In the genomic region with DNA sequence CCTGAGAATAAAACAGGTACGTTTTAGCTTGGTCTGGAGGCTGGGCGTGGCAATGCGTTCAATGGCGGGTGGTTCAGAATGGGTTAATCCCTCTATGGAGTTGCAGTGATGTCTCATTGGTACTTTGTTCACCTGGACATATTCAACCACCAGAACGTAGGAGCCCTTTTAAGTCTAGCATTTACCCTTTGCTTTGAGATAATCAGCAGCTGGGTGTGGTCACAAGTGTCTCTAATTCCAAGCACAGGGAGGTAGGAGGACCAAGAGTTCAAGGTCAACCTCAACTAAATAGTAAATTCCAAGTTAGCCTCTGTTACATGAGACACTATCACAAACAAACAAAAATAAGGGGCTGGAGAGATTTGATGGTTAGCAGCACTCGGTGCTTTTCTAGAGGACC, we compare ENCODE assay signal across 30 mouse cellular contexts. TPM values are rescaled to one million over a fixed set of nuclear protein-coding genes. Genes with fewer than 3 reads are reported as not detected.
"Had no signal": no experiment of that assay in that cellular context is flagged by ENCODE, and none has a peak within 500 bp of the region (broad histone marks: within the 10 kb centered on the region; RNA-seq: fewer than 3 reads in every experiment).

No protein-coding gene starts in this region.

- H3K27ac ChIP-seq: heart, adult 2 months; heart, embryonic 13.5 days; heart, embryonic 15.5 days; hindbrain, embryonic 13.5 days; intestine, embryonic 15.5 days; layer of hippocampus, adult 2 months; limb, embryonic 13.5 days; limb, embryonic 15.5 days; liver, embryonic 12.5 days had no signal

- DNase-seq: gastrocnemius, postnatal 14 days; gastrocnemius, postnatal 36 days; heart, adult 2 months; heart, postnatal 14 days; heart, postnatal 36 days; kidney, adult 18-20 months; kidney, adult 8-10 months; kidney, postnatal 10 days; kidney, postnatal 25 days; kidney, postnatal 4 days; left cerebral cortex, postnatal 4 days had no signal

- H3K9me3 ChIP-seq: heart, embryonic 13.5 days; heart, embryonic 15.5 days; hindbrain, embryonic 13.5 days; intestine, embryonic 15.5 days; limb, embryonic 13.5 days; limb, embryonic 15.5 days; liver, embryonic 12.5 days had no signal

- H3K36me3 ChIP-seq: heart, embryonic 13.5 days; heart, embryonic 15.5 days; hindbrain, embryonic 13.5 days; intestine, embryonic 15.5 days; limb, embryonic 13.5 days; limb, embryonic 15.5 days; liver, embryonic 12.5 days had no signal

- H3K4me1 ChIP-seq: heart, embryonic 13.5 days; heart, embryonic 15.5 days; hindbrain, embryonic 13.5 days; intestine, embryonic 15.5 days; limb, embryonic 13.5 days; limb, embryonic 15.5 days had no signal

- H3K27me3 ChIP-seq: heart, embryonic 13.5 days; heart, embryonic 15.5 days; hindbrain, embryonic 13.5 days; intestine, embryonic 15.5 days; limb, embryonic 13.5 days; limb, embryonic 15.5 days; liver, embryonic 12.5 days had no signal

- ATAC-seq: hindbrain, embryonic 16.5 days; inflammation-experienced regulatory T-cells, adult 6 months; intestine, embryonic 15.5 days; intestine, postnatal 0 days; liver, embryonic 12.5 days had no signal

- H3K4me3 ChIP-seq: heart, adult 2 months; heart, embryonic 13.5 days; heart, embryonic 15.5 days; hindbrain, embryonic 13.5 days; intestine, embryonic 15.5 days; layer of hippocampus, adult 2 months; limb, embryonic 13.5 days; limb, embryonic 15.5 days; liver, embryonic 12.5 days had no signal

RNA-seq across cellular contexts. Expression of gene Tmigd3, which starts 58.1 kb away (rescaled TPM):
- total RNA-seq: gastrocnemius, adult 18-20 months; gastrocnemius, postnatal 14 days; gastrocnemius, postnatal 36 days; hematopoietic stem cell, adult 5-6 weeks; layer of hippocampus, postnatal 25 days; left cerebral cortex, adult 18-20 months; left cerebral cortex, adult 8-10 months; left cerebral cortex, postnatal 4 days; liver, adult 2 months had no signal
- polyA plus RNA-seq: heart, adult 2 months; hindbrain, embryonic 11.5 days; hindbrain, embryonic 13.5 days; hindbrain, embryonic 16.5 days; inflammation-experienced regulatory T-cells, adult 6 months; kidney, embryonic 16.5 days; limb, embryonic 13.5 days had no signal
